Mouse (Mus musculus): ENCODE measurements around the gene Arrdc5.

Arrdc5 gene

DNA sequence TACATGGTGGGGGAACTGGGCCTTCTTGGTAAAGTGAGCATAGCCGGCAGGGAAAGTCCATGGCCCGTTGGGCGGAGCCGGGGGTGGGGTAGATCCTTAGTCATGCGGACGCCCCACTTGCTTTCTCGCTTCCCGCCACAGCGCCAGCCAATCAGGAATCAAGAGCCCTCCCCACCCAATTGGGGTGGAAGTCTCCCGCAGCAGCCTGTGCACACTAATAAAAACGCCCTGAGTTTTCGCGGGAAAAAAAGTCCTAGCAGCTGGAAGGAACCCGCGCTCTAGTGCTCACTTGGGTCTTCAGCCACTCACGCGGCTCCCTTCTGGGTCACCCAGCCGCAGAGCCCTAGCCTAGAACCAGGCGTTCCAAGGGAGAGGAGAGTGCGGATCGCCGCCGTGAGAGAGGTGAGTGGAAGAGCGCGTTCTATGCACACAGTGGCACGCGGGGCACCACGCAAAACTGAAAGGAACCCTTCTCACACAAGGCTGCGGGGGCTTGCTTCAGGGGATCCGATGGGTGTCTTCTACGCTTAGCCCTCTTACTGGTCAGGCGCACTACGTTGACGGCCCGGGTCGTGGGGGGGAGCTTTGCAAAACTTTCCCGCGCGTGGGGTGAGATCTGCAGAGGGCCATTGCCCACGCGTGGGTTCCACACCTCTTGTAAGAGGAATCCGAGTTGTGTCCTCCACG lies 3.2 kb upstream of the Arrdc5 start, which contains the start of gene Uhrf1:
Uhrf1 (plus strand) TSS at position 162 of the 687 bp plus-strand sequence.
- peak; percentile 84 for DNase-seq

DNA sequence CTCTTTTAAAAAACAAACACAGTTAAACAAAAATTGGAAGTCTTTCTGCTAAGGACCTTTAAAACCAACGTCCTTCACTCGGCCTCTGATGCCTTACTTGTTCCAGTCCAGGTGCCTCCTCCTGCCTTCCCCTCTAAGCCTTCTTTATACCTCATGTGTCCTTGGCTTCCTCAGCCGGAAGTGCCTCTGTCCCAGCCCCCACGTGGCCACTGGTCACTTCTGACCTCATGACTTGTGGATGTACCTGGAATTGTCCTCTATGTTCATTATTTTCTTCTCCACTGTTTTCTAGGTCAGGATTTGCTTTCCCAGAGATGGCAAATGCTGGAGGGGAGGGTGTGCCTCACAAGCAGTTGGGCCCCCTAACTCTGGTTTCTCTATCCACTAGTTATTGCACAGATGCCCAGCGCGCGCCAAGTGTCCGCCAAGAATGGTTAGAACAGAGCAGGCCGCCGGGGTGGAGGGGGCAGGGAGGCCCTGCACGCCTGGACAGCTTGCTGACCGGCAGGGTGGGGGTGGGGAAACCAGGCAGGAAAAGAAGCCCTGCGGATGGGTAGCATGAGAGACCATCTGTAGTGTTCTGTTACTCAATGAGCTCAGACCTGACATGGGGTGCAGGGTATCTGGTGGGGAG lies 2.4 kb upstream of the Arrdc5 start:
- peak; percentile 47 for DNase-seq

DNA sequence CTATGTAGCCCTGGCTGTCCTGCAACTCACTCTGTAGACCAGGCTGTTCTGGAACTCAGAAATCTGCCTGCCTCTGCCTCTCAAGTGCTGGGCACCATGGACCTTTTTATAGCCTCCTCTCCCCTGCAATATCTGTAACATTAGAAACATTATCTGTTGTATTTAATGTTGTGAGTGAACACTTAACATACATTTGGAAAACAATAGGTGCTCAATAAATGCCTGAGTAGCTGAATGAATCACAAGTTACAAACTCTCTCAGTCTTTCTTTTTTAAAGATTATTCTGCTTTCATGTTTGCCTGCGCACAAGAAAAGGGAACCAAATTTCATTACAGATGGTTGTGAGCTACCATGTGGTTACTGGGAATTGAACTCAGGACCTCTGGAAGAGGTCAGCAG lies 1.8 kb downstream of the Arrdc5 start:
- DNase-seq, result no peak

DNA sequence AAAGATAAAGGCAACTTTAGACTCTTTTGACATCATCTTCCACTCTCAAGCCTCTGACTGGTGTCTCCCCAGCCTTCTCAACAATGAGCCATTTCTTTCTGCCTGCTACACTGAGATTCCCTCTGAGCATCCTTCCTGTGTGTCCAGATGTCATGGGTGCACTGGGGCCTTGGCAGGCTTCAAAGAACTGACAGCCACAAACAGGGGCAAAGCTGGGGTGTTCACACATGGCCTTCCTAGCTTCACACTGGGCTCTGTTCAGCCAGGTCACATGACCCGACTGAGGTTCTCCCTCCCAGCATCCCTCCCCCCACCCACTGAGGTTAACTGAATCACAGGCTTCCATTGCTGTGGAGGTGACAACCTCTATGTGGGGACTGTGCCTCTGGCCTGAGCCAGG lies 3.9 kb downstream of the Arrdc5 start:
- peak; percentile 47 for DNase-seq

DNA sequence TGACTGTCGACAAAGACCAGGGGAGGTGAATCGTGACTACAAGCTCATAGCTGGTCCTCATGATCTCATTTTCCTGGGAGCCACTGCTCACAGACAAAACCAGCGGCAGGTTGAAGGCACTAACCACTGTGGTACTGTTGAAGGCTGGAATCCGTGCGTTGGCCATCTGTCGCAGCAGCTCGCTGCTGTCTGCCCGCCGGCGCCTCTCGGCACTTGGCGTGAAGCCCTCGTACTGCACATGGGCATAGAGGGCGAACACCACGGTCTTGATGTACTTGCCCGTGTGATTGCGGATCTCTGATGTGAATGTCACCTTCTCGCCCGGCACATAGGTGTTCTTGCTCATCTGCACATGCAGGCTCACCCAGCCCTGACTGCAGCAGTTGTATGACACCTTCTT lies 5.8 kb downstream of the Arrdc5 start:
- peak; percentile 54 for DNase-seq

DNA sequence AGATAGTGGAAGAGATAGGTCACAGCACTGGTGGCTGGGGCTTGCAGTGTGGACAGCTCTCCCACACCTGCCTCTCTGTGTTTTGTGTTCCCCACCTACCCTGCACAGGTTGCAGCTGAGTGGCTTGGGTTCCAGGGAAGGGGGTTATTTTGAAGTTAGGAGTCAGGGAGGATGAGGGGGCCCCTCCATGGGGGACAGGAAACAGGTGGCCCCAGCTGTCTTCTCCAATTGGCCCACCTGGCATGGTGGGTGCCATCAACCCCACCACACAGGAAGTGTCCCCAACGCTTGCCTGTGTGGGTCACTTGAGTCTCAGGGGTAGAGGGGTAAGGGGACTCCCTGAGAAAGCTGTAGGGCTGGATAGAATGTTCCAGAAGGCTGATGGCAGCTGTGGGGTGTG lies 6.8 kb downstream of the Arrdc5 start:
- DNase-seq, result peak; percentile 82

DNA sequence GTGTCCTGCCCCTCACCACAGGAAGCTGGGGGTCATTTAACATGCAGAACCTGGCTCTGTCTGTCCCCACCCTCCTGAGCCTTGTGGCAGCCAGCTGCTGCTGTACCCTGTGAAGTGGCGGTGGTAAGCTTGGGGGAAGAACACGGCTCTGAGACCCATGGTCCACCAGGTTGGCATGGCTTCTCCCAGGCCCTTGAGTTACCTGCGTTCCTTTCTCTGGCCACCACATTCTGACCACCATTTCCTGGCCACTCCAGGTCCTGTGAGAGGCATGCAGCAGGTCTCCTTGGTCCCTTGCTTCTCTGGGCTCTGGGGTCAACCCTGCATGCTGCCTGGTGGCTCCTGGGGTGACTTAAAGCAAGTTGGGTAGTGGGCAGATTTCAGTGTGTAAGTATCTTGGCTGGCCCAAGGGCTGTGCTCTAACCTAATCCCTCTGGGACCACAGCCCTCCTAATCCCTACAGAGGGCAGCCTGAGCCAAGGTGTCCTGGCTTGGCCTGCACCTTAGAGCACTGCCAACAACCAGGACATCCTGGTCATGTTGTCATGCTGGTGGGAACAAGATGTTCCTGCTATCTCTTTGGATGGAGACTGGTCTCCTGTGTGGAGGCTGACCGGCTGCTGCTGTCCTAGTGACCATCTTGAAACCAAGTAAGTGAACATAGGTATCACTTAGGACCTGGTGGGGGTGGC lies 7.4 kb downstream of the Arrdc5 start, which contains the start of gene Plin3:
Plin3 (minus strand) TSS at position 343 of the 692 bp plus-strand sequence.
- DNase-seq, result peak; percentile 67

DNA sequence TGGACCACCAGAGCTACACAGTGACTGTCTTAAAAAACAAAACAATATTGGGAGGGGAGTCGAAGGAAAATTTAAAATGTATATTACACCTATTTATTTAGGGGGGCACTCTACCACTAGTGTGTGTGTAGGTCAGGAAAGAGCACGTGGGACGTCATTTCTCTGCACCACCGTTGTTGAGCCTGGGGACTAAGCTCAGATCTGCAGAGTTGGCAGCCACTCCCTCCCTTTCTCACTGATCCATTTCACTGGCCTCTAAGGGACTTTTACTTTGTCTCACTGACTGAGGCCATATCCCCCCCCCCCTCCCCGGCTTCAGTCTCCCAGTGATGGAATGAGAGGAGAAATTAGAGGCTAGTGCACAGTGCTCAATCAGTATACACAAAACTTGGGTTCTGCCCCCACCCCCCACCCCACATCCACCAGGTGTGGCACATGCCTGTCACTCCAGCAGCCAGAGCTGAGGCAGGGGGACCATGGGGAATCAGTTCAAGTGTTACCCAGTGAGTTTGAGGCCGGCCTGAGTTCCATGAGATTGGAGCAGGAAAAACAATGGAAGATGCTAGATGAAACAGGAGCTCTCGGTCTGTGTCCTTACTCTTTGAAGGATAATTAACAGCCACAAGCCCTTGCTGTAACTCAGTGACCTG lies 8.1 kb downstream of the Arrdc5 start:
- DNase-seq, result peak; percentile 70

DNA sequence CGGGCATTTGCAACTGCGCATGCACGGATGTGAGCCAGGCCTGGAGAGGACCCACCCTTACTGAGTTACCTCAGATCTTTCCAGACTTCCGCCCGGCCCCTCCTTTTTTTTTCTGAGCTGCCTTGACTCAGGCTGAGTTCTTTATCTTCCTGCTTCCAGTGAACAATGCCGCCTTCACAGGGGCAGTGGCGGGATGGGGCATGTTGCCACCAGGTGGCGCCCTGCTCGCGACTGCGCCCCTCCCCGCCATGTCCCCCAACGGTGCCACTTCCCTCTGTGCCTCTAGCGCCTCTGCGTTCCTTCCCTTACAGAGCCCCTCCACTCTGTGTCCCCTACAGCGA lies 8.9 kb downstream of the Arrdc5 start:
- peak; percentile 98 for DNase-seq

DNA sequence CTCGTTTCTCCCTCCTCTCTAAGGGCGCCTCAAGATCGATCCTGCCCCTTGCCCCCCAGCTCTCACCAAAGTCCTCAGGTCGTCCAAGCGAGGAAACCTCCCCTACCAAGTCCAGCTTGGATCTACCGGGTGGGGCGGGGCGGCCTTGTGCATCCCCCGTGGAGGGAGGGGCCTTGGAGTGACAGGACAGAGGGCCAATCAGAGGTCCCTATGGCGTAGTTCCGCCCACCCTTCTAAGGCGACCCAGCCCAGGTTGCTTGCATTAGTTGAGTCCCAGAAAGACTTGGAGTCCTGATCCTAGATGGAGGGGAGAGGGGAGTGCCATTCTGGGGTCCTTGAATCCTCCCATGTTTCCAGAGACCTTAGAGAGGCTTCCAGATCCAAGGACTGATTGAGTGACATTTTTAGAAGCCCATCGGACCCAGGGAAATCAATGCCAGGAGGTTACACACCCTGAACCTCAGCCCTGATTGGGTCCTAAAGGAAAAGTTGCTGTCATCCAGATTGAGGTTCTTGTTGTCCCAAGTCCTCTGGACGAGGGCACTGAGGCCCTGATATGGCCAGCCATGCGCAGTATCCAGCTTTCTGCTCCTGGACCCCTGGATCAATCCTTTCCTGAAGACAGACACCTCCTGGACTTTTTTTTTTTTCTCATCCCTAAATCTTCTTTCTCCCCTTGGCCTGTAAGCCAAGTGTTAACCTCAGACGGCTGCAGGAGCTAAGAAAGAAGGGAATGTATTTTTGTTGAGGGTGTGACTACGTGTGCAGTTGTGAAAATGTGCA lies 9.5 kb downstream of the Arrdc5 start:
- DNase-seq, result peak; percentile 99

DNA sequence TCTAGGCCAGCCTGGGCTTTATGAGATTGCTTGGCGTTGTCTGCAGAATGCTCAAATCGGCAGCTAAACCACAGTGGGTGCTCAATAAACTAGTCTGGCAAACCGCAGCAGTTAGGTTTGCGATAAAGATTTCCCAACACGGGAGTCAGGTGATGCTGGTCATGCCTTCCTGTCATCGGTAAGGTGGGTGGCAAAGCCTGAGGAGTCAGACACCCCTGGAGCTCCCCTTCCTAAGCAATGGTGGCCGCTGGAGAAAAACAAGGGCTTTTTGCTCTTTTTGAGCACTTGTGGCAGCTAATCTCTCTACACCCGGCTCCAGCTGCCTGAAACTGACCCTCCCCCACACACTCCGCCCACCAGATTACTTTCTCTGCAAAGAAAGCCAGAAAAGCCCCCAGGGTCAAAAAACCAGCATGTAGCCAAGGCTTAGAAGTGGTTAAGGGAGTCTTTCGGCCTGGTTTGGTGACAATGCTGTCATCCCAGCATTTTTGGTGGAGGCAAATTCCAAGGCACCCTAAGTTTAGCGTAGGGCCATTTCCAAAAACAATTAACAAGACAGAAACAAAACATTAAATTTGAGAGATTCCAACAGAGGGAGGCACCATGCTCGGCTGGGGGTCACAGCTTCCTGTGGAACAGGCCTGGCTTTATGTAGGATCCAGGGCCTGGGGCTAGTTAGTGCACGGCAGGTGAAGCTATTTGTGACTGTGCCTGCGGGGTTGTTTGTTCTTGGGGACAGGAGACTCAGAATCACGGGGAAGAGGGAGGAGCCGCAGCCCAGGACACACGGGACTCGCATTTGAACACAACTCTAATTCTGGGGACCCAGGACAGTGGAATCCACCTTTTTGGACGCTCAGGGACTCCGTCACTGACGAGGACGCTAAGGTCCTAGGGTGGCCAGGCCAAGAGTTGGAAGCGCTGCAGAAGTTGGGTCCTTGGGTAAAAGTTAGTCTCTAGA lies 10.4 kb downstream of the Arrdc5 start:
- peak; percentile 69 for DNase-seq

DNA sequence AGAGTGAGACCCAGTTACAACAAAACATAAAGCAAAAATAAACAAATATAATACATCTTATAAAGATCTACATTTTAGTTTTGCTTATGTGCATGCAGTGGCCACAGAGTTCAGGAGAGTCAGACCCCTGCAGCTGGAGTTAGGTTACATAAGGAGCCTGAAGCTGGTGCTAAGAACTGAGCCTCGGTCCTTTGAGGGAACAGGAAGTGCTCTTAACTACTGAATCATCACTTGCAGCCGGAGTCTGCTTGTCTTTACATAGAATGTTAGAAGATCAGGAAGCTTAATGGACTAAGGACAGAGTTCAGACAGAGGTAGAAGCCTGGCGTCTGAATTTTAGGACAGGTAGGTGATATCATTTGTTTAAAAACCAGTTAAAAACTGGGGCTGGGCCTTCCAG lies 11.2 kb downstream of the Arrdc5 start:
- DNase-seq, result no peak

DNA sequence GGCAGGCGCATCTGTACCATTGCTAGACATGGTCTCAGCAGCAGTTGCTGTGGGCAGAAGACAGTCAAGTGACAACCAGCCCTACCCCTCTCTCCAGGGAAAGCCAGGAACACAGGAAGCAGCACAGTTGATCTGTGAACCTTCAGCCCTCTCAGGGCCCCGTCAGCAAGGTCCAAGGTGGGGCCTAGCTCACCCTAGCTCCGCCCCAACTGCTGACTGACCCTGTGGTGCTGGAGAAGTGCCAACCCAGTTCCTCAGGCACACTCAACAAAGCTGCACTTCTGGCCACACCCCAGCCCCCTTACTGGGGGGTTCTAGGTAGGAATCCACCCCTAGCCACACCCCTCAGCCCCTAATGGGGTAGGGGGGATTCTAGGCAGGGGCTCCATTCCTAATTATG lies 12.3 kb downstream of the Arrdc5 start:
- no peak for DNase-seq

DNA sequence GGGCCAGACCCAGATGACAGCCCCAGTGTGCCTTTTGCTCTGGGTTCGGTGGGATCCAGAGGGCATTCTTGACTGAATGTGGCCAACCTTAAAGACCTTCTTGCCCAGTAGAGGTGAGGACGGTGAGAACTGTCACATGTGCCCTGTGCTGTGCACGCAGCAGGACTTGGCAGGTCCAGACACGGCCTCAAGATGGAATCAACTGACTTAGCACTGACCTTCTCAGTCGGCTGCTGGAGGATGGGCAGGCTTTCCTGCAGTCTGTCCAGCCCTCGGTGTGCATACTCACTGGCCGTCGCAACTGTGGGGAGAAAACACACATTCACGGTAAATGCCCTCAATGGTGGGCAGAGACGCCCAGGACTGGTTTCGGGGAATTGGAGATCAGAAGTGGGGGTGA lies 14.1 kb downstream of the Arrdc5 start:
- no peak for DNase-seq

DNA sequence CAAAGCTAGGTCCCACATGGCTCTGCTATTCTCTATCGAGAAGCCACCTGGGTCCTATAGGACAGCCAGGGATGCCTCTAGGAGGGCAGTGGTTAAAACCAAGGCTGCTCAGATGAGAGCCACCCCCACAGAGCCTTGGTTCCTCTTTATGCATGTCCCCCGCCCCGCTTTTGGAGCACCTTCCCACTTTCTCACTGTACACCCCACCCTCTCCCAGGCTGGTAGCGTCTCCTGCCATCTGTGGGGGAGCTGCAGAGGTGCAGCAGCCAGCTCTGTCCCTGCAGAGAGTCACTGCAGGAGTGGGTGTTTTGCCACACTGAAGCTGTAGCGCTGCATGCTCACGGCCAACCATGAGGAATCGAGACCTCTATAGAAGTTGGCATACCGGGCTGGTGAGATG lies 16.8 kb downstream of the Arrdc5 start:
- DNase-seq, result no peak

DNA sequence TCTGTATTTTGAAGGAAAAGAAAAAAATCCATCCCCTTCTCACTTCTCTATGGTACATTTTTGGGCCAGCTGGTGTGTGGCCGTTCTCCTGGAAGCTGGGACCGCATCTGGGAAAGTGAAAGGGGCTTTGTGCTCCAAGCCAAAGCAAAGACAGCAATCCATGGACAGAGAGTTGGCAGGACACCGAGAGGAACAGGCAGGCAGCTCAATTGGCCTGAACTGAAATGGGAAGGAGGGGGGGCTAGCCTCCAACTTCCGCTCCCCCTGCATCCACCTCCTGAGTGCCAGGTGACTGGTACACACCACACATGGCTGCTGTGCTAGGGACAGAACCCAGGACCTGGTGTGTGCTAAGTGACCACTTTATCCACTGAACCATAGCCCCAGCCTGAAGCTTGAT lies 17.3 kb downstream of the Arrdc5 start:
- no peak for DNase-seq

DNA sequence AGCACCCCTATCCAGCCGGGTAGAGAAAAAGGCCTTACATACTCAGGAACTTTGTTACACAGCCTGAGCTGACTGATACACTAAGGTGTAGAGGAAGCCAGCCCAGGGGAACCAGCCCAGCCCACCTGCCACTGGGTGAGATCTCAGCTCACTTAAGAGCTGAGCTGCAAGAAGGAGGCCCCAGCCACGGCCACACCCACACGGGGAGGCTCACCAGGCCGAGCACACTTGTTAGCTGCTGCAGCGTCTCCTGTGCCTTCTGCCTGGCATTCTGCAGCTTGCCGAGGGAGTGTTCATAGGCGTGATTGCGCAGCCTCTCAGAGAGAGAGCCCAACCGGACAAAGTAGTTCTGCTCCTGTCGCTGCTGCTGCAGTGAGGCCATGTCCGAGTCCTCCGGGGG lies 18.9 kb downstream of the Arrdc5 start:
- DNase-seq, result no peak

DNA sequence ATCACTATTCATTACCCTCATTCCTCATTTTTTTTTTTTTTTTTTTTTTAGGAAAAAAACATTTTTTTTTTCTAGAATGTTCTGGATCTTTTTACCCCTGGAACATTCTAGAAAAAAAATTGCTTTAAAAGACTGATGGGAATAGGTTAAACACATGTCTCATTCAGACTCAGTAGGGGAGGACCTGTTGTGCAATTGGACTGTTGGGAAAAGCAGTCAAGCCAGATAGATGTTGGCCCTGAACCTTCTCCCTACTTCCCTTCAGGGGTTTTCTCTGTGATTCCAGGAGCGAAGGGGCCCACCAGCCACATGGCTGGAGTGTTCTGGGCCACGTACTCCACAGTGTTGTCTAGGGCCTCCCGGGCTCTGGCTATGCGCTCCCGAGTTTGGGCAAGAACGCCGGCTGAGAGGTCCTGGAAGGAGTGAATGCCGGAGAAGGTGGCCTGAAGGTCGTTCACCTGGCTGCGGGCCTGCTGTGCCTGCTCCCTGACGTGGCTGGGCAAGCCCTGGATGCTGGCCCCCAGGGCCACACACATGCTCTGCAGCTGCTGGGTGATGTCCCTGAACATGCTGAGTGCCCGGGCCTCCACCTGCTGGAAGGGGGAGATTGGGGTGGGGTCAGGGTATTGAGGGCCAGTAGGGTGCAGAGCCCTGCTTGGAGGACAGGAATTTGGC lies 20.5 kb downstream of the Arrdc5 start:
- DNase-seq, result no peak

DNA sequence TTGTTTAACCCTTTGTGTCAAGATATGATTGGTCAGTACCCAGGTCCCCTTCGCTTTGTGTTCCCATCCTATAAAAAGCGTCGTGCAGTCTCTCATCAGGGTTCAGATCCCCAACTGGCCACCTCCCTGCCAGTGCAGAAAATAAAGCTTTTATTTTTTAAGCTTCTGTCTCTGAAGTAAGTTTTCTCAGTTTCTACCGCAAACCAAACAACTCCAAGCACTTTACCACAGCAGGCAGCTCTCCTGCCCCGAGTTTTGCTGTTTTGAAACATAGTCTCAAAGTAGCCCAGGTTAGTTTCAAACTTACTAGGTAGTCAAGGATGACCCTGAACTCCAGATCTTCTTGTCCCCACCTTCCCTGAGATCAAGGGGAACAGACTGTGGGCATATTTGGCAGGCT lies 21.7 kb downstream of the Arrdc5 start:
- DNase-seq, result no peak

DNA sequence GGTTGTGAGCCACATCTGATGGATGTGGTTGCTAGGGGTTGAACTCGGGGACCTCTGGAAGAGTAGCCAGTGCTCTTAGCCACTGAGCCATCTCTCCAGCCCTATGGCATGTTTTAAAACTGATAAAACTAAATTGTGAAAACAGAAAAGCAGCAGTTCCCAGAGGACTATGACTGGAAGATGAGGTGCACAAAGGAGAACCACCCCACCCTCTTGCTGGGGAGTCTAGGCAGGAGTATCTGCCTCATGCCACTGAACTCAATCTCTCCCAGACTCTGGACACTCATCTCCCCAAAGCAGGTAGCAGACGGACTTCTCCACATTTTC lies 22.6 kb downstream of the Arrdc5 start:
- DNase-seq, result no peak
